Mouse (Mus musculus) naive thymus-derived CD4-positive, alpha-beta T cell, adult 5 months (primary cell): ENCODE results near the gene Gm6367. TPM values are rescaled to one million over a fixed set of nuclear protein-coding genes. Genes with fewer than 3 reads are reported as not detected.

Experiments used
- polyA plus RNA-seq: library from polyadenylated mRNA; unstranded; fragments of 100-300 nt; shearing (Covaris generic); gene quantifications from one replicate; pipeline ENCODE4 v1.2.1, GENCODE M21; 2017

The Gm6367 gene
- polyA plus RNA-seq, result not detected

DNA sequence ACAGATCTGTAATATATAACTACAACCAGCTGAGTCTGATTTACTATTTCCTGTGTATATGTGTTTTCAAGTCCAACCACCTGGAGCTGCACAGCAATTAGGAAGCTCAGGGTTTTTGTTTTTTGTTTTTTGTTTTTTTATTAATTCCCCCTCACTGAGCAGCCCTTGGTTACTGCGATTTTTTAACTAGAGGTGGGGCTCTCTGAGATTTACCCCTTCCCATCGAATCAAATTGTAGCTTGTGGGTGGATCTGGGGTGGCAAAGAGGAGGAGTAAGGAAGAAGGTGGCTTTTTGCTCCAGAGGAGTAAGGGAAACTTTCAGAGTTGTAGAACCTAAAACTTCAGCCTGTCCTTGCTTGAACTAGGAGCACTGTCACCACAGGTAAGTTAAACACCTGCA, at the start of gene Gm6367:
TSS of gene Gm6367 (plus strand) at position 301 of the 400 bp plus-strand sequence.

Other genes starting within 250 kb of the Gm6367 start
- 0.62 TPM for gene Gm3183, start 123.2 kb upstream of the Gm6367 start, polyA plus RNA-seq
- gene Gm7942, start 118.3 kb downstream of the Gm6367 start, polyA plus RNA-seq, result not detected
- 0.55 TPM for gene Gm16513, start 194.0 kb downstream of the Gm6367 start, polyA plus RNA-seq